ENCODE assay signal across 22 mouse cellular contexts in the genomic region with DNA sequence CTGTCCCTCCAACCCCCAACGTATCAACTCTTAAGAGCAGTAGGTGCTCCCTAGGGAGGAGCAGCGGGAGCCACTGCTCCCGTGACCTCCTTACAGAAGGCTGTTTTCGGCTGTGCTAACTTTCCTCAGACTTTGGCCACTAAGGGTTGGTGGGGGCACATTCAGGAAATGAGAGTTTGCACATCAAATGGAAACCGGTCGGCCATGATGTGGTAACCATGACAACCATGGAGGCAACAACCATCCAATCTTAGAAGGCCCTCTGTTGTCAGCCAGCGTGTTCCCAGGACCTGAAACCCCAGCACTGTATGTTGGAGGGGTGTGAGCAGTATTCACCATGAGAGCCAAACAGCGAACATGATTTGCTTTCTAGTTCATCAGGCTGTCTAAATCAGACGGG. TPM values are rescaled to one million over a fixed set of nuclear protein-coding genes. Genes with fewer than 3 reads are reported as not detected.
DNase-seq lines count a peak whose midpoint lies in the region; ATAC-seq lines count a peak whose summit lies in the region.
"Had no signal": no experiment of that assay in that cellular context is flagged by ENCODE, and none has a peak within 500 bp of the region (broad histone marks: within the 10 kb centered on the region; RNA-seq: fewer than 3 reads in every experiment).

No protein-coding gene starts in this region.

- H3K4me2 ChIP-seq in midbrain, embryonic 16.5 days (ENCODE audit: low read length) = no peak overlapping the region
- H3K4me2 ChIP-seq: forebrain, embryonic 13.5 days; kidney, embryonic 15.5 days; lung, embryonic 14.5 days; midbrain, embryonic 12.5 days had no signal

- peaks cover 54% of the 10 kb centered on the region for H3K4me1 ChIP-seq in midbrain, embryonic 10.5 days
- peaks cover 8% of the 10 kb centered on the region for H3K4me1 ChIP-seq in midbrain, embryonic 16.5 days (ENCODE audit: control insufficient read depth, insufficient read depth, low read length)
- peaks cover 53% of the 10 kb centered on the region for H3K4me1 ChIP-seq in limb, embryonic 10.5 days

- peaks cover 13% of the 10 kb centered on the region for H3K27me3 ChIP-seq in midbrain, embryonic 10.5 days (ENCODE audit: low read depth, poor library complexity, severe bottlenecking)
- peaks cover 5% of the 10 kb centered on the region; the same call in 1 of the 2 replicates for H3K27me3 ChIP-seq in midbrain, embryonic 16.5 days (ENCODE audit: control insufficient read depth, insufficient read depth, low read depth, low read length)
- peaks cover 13% of the 10 kb centered on the region for H3K27me3 ChIP-seq in limb, embryonic 10.5 days (ENCODE audit: low read depth, poor library complexity, severe bottlenecking)
- H3K27me3 ChIP-seq: forebrain, embryonic 13.5 days had no signal

- ATAC-seq in CD4-positive, CD25-positive, alpha-beta regulatory T cell, adult 4 months = no peak
- no peak for ATAC-seq in midbrain, embryonic 16.5 days
- ATAC-seq: forebrain, embryonic 13.5 days; hindbrain, embryonic 16.5 days had no signal

- H3K4me3 ChIP-seq in midbrain, embryonic 10.5 days = no peak overlapping the region
- H3K4me3 ChIP-seq in midbrain, embryonic 16.5 days (ENCODE audit: low read depth, low read length) = no peak overlapping the region
- no peak overlapping the region for H3K4me3 ChIP-seq in limb, embryonic 10.5 days
- H3K4me3 ChIP-seq: forebrain, embryonic 13.5 days; heart, embryonic 10.5 days; kidney, embryonic 15.5 days; midbrain, embryonic 12.5 days had no signal

- H3K36me3 ChIP-seq in midbrain, embryonic 10.5 days = no peaks in the 10 kb centered on the region
- H3K36me3 ChIP-seq in midbrain, embryonic 16.5 days (ENCODE audit: control insufficient read depth, insufficient read depth, low read length) = no peaks in the 10 kb centered on the region
- no peaks in the 10 kb centered on the region for H3K36me3 ChIP-seq in limb, embryonic 10.5 days
- H3K36me3 ChIP-seq: heart, embryonic 10.5 days; kidney, embryonic 15.5 days; midbrain, embryonic 12.5 days had no signal

- WGBS in midbrain, embryonic 10.5 days = 71% methylated on average over 9 of the region's 9 CpGs
- 60% methylated on average over 9 of the region's 9 CpGs for WGBS in midbrain, embryonic 16.5 days
- WGBS in limb, embryonic 10.5 days = 81% methylated on average over 9 of the region's 9 CpGs

- peak; percentile 76 for DNase-seq in CD4-positive, CD25-positive, alpha-beta regulatory T cell, adult 2 months (ENCODE audit: low read depth, low spot score)
- DNase-seq in midbrain, embryonic 10.5 days (ENCODE audit: low spot score) = peak; percentile 36
- peak; percentile 77 for DNase-seq in CD4-positive helper T cell, adult 2 months (ENCODE audit: low read depth, low spot score)
- peak; percentile 77 for DNase-seq in naive thymus-derived CD4-positive, alpha-beta T cell, adult 2 months (ENCODE audit: low read depth)
- no peak for DNase-seq in right cerebral cortex, adult 18-20 months
- DNase-seq in limb, embryonic 10.5 days (ENCODE audit: low spot score) = no peak
- DNase-seq: adrenal gland, adult 2 months; cerebellum, postnatal 10 days; embryo, embryonic 11 days; gastrocnemius, postnatal 36 days; heart, postnatal 14 days; liver; lung, embryonic 14.5 days had no signal

- H3K9ac ChIP-seq in midbrain, embryonic 16.5 days (ENCODE audit: low read depth, low read length) = no peak overlapping the region
- H3K9ac ChIP-seq: forebrain, embryonic 13.5 days; kidney, embryonic 15.5 days; lung, embryonic 14.5 days; midbrain, embryonic 12.5 days had no signal

- H3K27ac ChIP-seq in midbrain, embryonic 10.5 days (replicated peaks) = no peak overlapping the region
- H3K27ac ChIP-seq in midbrain, embryonic 16.5 days (ENCODE audit: low read length) = no peak overlapping the region
- no peak overlapping the region for H3K27ac ChIP-seq in limb, embryonic 10.5 days
- H3K27ac ChIP-seq: forebrain, embryonic 13.5 days; heart, embryonic 10.5 days; macrophage; midbrain, embryonic 12.5 days had no signal

- H3K9me3 ChIP-seq in midbrain, embryonic 10.5 days (replicated peaks) = no peaks in the 10 kb centered on the region
- H3K9me3 ChIP-seq in midbrain, embryonic 16.5 days (replicated peaks; ENCODE audit: control insufficient read depth, low read length, poor library complexity, severe bottlenecking) = no peaks in the 10 kb centered on the region
- no peaks in the 10 kb centered on the region for H3K9me3 ChIP-seq in limb, embryonic 10.5 days (replicated peaks)
- H3K9me3 ChIP-seq: forebrain, embryonic 13.5 days; G1E; heart, embryonic 10.5 days; kidney, embryonic 15.5 days; midbrain, embryonic 12.5 days had no signal

RNA-seq across cellular contexts. Expression of a gene that starts 7.4 kb away (rescaled TPM):
- polyA plus RNA-seq in CD4-positive, CD25-positive, alpha-beta regulatory T cell, adult 4 months (2017; shearing (Covaris generic)) = 100 to 1,000 TPM; 110 to 136 TPM
- polyA plus RNA-seq in midbrain, embryonic 10.5 days (2016; fragmentation: Nextera tagmentation; extraction: Ambion mirVana) = 54.9 and 56.7 TPM in 2 replicates
- polyA plus RNA-seq in midbrain, embryonic 16.5 days (2015; fragmentation: Nextera tagmentation; extraction: Ambion mirVana) = 31.9 and 36.8 TPM in 2 replicates
- polyA plus RNA-seq in limb, embryonic 10.5 days (2016; fragmentation: Nextera tagmentation; extraction: Ambion mirVana) = 24.8 and 26.2 TPM in 2 replicates

Comparison
In these comparisons a context has a peak if more than half of its experiments do, and no peak if none do; other contexts are left out.
1. DNase-seq: peak in CD4-positive, CD25-positive, alpha-beta regulatory T cell, adult 2 months (single experiment), midbrain, embryonic 10.5 days (single experiment), CD4-positive helper T cell, adult 2 months (single experiment) and naive thymus-derived CD4-positive, alpha-beta T cell, adult 2 months (single experiment); none in right cerebral cortex, adult 18-20 months (single experiment) and limb, embryonic 10.5 days (single experiment).